Mouse (Mus musculus) ES-Bruce4 (cell line): ENCODE measurements at regions not wholly inside any gene's neighbourhood (a gene's known extent, or its start where the extent isn't known, plus 50 kb on each side); places are given as distances from the start of the nearest gene placed in this dataset.
A peak's percentile ranks its signal among the peaks of the same experiment; 100 is the strongest.

Experiments
- CTCF ChIP-seq: IDR thresholded peaks from one replicate; pipeline ENCODE4 v1.8.1; 2011; ENCODE audit warnings: low read depth, low read length
- POLR2A ChIP-seq: IDR thresholded peaks from one replicate; pipeline ENCODE4 v1.8.1; 2011; ENCODE audit warnings: low read length; ENCODE audit not compliant: insufficient read depth

GRCm38 (mm10) chr6:3182889-3183818 lies 216.2 kb downstream of the Samd9l start:
- TF ChIP-seq POLR2A (peak; percentile 64), CTCF (no peak)
